Mouse (Mus musculus) retina, postnatal 1 day (tissue): ENCODE measurements at regions not wholly inside any gene's neighbourhood (a gene's known extent, or its start where the extent isn't known, plus 50 kb on each side); places are given as distances from the start of the nearest gene placed in this dataset.

Experiments
- DNase-seq: peaks from one replicate; pipeline ENCODE4 v3.0.0-alpha.2; 2012

DNA sequence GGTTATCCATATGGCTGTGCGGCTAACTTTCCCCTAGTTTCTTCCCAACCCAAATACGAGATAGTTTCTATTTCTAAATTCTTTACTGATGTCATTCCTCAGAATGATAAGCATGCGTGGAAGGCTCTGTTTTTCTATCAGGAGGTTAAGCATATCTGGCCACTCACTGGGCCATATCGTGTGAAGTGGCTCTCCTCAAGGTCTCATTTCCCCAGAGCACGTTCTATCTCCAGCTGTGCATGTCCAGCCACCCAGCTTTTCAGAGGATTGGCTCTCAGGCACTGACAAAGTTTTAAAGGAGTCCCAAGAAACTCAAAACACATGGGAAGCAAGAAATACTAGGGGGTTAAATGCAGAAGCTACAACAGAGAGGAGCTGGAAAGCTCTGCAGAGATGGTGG lies 205.8 kb downstream of the Gm10260 start:
- DNase-seq = no peak

DNA sequence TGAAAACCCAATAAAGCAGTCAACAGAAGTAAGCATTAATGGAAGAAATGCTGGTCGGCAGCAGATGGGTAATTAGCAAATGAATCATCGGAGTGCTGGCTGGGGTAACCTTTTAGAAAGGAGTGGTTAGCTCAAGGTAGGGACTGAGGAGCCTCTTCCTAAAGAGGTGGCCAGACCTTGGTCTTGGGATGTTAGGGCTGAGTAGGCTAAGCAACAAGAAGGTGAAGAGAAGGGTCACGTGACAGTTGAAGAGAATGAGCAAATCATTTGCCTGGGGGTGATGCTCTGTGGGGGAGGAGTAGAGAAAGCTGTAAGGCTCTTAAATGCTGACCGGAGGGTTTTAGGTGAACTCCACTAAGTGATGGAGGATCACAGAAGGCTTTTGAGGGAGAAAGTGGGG lies 208.2 kb downstream of the Gm10260 start:
- DNase-seq = no peak

DNA sequence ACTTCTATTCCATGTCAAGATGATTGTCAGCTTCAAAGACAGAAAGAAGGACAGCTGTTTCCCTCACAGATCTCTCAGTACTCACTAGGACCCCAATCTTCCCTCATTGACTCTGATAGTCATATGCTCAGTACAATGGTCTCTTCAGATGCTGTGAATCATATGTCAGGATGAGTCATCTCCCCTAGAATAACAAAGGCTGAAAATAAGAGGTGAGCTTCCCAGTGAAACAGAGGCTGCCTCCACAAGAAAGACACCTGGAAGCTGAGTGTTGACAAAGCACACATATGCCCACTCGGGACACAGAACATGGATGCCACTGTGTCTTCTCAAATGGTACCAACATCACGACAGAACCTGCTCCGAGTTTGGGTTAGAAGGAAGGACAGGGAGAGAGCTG lies 209.6 kb downstream of the Gm10260 start:
- no peak for DNase-seq

DNA sequence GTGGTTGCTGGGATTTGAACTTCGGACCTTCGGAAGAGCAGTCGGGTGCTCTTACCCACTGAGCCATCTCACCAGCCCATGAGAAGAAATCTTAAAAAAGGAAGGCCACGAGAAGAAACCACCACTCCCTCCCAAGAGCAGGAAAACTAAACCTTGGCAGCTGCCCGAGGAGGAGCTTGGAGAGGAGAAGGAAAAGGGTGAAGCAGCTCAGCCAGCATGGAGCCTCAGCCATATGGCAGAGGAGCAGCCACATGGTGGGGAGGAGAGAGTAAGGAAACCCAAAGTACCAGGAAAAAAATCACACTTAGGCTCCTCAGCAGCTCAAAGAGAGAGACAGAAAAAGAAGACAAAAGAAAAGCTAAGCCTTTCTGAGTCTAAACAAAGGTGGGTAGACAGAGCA lies 210.3 kb downstream of the Gm10260 start:
- no peak for DNase-seq

DNA sequence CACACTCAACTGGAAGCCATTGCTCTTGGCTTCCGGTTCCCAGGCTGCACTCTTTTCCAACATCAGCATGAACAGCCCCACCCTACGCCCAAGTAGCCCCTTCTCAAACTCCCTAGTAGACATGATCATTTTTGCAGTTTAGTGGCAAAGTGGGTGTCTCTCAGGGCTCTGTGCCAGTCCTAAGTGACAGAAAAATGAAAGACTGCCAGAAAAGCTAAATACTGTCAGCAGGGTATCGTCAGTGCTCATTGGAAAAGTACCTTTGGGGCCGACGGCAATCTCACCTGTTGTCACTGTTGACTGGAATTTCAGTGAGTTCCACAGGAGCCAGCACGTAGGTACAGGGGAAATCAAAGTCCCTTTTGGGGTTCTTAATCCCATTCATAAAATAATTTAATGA lies 211.0 kb downstream of the Gm10260 start:
- no peak for DNase-seq

DNA sequence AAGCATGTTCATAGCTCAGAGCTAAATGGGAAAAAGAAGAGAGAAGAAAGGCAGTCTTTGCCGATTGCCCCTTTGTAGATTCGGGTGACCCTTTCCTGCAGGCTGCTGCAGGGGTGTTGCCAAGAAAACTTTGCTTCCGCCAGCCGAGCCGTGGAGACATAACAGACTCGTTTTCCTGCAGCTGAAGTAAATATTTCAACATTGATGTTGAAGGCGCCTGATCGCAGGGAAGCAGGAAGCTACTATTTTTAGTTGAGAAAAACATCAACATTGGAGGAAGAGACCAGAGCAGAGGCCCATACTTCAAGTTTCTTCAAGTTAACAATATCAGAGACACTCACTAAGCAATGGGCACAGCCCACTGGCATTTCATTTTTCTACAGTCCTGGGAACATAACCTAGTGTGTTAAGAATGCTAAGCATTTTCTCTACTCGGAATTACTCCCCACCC lies 211.9 kb downstream of the Gm10260 start:
- no peak for DNase-seq

DNA sequence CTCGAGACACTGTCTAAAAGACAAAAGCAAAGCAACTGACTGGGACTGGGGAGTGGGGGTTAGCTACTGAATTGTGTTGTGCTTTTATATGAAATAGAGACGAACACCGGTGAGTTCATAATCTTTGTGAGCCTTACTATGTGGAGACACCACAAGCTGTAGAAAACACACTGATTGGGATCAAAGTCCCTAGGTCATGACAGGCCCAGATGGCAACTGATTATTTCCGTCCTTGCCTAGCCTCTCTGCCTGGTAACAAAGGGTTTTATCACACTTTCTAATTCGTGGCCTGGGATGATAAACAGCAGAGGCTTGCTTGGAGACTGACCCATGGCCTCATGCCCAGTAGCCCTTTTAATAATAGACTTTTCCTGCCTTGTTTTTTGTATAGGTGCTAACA lies 213.5 kb downstream of the Gm10260 start:
- no peak for DNase-seq

DNA sequence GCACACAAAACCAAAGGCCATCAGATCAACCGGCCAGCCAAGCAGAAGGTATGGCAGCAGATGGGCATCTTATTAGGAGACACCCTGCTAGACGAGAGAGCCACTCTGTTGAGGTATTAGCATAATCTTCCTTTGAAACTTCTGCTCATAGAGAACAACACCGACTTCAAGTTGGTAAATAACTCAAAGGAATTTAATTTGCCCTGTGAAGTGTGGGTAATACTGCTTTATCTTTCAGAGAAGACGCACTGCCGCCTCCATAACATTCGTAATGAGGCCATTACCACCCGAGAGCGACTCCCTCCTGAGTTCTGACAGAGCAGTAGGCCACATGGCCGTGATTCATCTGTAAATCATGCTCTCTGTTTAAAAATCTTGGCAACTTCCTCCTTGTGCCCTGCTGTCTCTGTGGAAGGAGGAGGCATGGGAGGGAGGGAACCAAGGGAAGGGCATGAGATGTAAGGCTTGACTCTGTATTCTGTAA lies 214.4 kb downstream of the Gm10260 start:
- peak; percentile 37 for DNase-seq

DNA sequence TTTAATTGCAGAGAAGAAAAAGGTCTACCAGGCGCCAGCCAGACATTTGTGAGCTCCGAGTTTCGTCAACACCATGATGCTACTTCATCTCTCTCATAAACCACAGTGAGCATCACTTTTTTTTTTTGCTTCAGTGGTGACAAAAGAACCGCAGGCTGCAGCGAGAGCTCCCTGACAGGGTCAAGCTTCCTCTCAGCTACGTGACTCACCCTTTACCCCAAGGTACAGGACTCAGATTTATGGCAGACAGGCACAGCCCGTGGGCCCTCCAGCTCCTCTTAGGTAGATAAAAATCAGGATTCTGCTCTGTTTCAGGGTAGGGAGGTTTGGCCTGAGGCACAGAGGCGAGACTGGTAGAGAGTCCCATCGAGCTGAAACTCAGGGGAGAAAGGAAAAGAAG lies 220.7 kb downstream of the Gm10260 start:
- DNase-seq = no peak

DNA sequence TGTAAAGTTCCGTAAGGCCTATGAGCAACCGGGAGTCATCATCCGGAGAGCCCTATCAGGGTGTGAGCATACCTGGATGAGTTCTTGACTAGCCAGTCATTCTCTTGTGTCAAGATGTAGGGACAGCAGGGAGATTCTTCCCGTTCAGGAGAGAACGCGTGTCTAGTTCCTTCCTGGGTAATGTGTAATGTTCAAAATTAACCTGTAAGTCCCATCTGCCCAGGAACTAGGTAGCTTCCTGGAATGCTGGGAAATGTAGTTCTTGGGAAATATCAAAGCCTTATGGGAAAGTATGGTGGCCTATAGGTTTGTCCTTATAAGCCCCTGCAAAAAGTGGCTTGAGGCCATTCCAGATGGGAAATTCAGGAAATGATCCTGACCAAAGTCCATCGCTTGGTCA lies 222.0 kb downstream of the Gm10260 start:
- DNase-seq = no peak

DNA sequence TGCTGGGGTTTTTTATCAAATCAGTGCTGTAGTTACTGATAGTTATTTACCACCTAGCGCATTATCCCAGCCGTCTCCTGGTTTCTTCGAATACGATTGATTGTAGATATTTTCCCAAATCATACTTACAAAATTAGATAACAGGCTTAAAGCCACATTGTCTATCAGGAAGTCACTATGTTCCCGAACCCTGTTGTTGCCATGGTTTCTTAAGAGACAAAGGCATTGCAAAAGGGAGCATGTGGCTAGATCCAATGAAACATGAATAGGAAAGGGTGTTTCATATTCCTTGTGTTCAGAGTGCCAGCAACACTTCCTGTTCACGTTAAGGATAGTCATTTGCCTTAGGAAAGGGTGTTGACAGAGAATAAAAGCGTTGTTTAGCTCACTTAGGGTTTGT lies 222.7 kb downstream of the Gm10260 start:
- no peak for DNase-seq

DNA sequence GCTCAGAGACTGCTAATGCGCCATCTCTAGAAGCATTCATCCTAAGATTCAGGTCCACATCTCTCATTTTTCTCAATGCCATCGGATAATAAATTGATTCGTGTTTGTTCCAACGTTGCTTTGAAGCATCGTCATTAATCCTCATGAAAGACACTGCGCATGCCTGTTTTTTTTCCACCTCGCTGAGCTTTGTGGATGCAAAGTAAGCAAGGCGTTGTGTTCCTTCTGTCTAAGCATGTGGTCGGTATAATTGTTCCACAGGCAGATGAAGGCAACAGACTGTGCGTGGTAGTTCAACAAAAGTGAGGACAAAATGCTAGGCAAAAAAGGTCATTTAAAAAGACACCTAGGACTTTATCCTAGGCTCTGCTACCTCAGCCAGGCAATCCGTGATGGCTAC lies 223.2 kb downstream of the Gm10260 start:
- peak; percentile 58 for DNase-seq

DNA sequence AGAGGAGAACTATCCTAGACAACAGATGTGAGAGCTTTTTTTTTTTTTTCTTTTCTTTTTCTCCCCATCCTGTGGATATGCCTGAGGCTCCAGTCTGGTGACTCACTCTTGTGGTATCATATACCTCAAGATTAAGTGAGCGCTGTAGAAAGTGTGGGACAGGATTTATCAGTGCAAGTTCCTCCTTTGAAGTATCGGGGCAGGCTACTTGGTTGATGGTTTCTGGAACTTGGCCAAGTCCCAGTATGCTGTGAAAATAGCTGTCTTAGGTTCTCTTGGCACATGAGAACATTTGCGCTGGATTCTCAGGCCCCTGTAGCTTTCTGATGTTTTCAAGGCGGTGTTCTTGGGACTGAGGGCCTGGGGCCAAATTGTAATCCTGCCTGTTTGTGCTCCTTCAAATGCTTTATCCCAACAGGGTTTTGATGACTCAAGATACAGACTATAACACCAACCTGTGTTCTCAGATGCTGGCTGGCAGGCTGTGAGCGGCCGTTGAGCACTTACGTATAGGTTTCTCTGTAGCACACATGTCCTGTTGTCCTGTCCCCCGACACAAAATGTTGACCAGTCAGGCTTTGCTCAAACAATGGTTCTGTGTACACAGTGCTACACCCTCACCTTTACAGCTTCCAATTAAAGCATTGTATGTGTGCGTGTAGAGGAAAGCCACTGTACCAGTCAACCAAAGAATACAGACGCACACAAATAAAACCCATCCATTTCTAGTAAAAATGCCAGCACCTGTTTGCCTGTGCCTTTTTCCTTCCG lies 226.4 kb downstream of the Gm10260 start:
- DNase-seq = peak; percentile 34

DNA sequence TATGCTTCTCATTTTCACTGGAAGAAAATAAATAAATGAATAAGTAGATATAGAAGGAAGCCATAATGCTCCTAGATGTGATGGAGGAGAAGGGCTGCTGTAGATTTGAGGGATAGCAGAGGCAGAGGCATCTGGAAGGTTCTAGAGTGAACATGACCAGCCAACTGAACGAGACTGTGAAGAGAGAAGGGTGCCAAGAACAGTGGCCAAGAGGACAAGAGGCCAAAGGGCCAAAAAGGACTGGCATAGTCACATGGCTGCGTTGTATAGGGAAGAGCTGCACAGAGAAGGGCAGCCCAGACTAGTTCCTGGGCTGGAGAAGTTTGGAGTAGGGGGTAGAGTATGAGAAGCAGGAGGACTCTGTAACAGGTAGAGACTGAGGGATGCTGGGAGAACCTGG lies 229.3 kb downstream of the Gm10260 start:
- DNase-seq = no peak

DNA sequence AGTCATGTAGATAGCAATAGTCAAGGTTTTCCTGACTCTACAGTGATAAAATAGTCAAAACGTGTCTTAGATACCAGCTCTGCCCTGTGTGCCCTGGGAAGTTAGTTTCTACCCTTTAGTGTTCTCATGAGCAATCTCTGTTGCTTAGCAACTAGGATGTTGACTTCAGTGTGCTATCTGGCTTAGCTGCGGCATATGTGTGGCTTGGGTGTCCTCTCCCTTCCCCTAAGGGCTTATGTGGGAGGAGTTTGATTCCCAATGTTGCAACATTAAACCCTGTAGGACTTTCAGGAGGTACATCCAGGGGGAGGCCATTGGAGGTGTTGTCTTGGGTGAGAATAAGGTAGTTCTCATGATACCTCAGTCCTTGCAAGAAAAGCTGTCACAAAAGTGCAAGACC lies 229.9 kb downstream of the Gm10260 start:
- DNase-seq = peak; percentile 69

DNA sequence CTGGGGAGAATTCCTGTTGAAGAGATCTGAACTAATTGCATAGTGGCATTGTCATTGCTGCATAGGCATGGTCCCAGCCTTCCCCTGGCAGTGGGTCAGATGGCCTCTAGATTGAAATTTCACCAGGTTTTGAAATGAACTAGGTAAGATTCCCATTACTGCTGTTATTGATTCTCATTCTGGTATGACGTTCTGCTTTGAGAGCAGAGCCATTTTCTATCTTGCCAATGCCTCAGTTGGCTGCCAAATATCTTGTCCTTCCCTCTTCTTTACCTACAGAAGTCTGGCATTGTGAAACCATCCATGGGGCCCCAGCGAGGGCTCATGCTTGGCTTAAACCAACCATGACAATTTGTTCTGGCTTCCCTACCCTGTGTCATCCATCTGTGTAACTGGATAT lies 232.5 kb downstream of the Gm10260 start:
- DNase-seq = no peak

DNA sequence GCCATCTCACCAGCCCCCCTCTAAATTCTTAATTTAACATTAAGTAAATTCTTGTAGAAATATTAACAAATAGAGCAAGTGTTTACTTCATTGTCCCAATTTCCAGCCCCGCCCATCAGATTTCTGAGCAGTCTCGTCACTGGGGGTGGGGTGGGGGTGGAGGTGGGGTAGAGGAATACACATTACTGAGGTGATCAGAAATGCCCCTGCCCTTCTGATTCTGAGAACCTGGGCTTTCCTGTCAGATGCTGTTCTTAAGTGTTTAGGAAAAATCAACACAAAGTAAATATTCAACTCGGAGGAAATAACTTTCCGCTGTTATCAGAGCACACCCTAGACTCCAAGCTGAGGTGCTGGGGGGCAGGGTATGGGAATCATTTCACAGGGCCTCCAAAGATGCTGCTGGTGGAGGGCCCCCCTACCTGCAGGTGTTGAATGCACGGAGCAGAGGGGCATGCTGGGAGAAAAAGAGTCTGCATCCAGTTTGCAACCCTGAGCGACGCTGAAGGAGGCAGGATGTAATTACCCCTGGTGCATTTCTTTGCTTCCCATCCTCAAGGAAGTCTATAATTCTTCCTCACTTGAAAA lies 235.5 kb downstream of the Gm10260 start:
- DNase-seq = no peak

DNA sequence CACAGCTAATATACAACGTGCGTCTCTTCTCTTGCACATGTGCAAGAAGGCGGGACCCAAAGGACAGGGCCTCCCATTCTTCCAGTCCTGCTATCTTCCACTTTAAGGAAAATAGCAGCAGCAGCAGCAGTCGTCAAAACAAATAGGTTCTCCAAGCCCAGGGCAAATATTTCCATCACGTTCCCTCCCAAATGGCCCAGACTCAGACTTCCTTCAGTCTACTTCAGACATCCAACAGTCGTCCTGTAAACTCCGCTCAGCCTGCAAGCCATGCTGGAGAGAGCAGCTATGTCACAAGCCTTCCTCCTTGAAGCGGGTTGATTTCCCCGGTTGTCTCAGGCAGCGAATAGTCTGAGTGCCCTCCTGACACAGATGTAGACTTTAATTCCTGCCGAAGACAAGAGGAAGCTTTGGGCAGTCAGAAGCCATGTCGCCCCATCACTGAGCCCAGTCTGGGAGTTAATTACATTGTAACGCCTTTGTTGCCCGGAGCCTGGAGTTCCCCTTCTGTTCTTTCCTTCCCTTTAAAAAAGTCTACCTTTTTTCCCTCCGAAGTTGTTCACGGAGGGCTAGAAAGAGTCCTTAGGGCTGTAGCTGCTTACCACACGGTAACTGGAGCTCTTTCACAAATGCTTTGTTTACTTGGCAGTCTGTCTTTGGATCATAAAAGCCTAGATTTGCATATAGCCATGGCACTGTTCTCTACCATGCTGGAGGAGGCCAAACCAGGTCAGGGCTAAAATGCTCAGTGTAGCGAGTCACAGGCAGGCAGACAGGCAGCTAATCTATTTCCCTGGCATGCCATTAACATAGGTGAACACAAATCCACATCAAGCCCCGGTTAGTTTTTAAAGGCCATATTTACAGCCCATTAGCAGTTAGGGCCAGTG lies 236.7 kb downstream of the Gm10260 start:
- DNase-seq = peak; percentile 67

DNA sequence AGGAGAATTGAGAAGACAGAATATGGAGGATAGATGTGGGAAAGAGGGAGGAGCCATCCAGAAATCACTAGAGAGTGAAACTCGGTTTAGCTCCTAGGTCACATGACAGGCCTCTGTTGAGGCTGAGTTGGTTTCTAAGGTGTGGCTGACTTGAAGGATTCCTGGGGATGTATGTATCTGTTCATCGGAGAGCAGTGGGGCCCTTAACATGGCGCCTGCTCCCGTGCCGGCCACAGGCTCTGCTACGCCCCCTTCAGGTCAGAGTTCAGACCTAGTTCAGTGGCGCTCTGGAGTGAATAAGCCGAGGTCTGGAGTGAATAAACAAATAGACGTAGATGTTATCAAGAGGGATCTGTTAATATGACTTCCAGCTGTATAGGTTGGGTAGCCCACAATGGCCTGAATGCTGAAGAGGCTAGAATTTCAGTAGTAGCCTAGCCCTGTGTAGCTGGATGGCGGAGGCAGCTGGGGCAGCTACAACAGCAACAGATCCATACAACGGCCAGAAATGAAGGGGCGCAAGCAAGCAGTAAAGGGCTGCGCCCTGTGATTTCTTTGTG lies 239.4 kb downstream of the Gm10260 start:
- no peak for DNase-seq

DNA sequence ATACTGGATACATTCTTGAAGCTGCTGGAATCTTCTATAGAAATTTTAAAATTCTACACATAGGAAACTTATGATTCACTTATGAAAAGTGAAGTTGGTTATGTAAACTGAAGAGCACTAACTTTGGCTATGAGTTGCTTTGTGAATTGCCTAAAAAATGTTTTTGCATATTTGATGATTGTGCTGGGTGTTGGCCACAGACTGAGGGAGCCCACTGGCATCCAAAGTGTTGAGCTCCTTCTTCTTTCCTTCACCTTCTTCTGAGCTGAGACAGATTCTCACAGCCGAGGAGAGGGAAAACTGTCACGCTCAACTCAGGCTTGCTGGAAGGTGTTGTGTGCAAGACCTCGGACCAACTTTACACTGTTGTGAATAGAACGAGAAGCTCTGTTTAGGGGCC lies 243.7 kb downstream of the Gm10260 start:
- no peak for DNase-seq

DNA sequence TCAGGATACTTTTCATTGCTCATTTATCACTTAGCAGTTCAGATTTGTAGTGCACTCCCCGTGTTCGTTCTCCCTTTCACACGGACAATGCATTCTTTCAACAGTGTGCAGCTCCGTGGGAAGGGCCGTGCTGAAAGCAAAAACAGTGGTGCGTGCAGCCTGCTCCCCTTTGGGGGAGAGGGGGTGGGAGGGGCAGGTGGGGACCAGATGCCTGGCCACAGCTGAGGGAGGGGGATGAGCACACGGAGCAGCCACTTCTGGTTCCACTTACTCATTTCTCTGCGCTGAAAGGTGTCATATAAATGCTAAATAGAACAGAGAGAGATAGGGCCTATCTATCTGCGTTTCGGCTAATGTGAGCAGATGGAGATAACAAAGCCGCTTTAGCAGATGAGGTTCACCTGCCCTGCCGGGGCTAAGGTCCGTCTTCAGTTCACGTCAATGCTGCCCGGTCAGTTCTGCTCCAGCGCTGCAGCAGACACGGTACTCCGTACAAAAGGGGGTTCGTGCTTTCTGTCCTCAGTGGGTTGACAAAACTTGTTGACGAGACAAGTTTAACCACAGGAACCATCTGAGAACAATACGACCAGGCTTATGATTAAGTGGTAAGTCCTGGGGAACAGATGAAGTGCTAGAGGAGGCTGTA lies 245.9 kb downstream of the Gm10260 start:
- peak; percentile 24 for DNase-seq

DNA sequence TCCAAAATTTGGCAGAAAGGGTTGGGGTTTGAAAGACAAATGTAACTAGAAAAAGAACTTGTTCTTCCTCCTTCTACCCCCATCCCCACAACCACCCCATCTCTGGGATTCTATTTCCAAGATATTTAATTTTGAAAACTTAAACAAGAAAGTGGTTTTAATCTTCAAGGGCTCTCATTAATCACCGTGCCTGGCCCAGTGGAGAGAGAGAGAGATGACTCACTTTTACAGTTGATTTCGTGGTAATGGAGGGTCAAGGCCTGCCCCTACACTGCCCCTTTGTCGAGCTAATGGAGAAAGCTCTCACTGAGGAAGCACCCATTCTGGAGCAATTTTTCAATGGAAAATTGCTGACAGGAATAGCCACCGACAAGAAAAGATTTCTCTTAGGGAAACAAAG lies 247.9 kb downstream of the Gm10260 start:
- DNase-seq = no peak
